Mouse (Mus musculus) right cerebral cortex, adult 18-20 months (tissue): ENCODE data around the gene Gm3376.
"Not testable (repeated sequence)": the region's sequence is repeated elsewhere in the genome, so short reads cannot be mapped to it uniquely, and the experiment has no call there.

Experiments
- DNase-seq: peaks from one replicate; pipeline ENCODE4 v3.0.0; 2022; ENCODE audit warnings: mixed read lengths

Gm3376 gene

DNA sequence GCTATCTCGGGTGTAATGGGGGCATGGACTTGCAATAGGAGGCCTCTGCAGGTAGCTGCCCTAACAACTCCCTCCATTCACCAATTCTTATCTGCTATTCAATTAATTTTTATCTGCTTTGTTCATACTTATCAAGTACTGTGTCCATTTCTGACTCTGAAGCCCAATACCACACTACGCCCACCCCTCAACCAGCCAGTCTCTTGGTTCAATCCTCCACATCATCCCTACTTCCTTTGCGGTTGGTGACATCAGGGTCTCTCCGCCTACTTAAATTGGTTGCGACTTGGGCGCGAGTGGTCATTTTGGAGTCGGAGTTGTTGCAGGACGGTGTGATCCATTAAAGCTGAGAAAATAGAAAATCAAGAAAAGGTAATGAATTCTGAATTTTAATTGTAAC lies at the start of gene Gm3376:
Gm3376 (plus strand) TSS at position 301 of the 400 bp plus-strand sequence.
- DNase-seq = not testable (repeated sequence)
